Mouse (Mus musculus): ENCODE results near the gene Sall4. TPM values are rescaled to one million over a fixed set of nuclear protein-coding genes. Genes with fewer than 3 reads are reported as not detected.
"Not testable (repeated sequence)": the region's sequence is repeated elsewhere in the genome, so short reads cannot be mapped to it uniquely, and the experiment has no call there.

The Sall4 gene
- total RNA-seq, 2 experiments from 2014 or later, result 0.13 to 0.23 TPM

DNA sequence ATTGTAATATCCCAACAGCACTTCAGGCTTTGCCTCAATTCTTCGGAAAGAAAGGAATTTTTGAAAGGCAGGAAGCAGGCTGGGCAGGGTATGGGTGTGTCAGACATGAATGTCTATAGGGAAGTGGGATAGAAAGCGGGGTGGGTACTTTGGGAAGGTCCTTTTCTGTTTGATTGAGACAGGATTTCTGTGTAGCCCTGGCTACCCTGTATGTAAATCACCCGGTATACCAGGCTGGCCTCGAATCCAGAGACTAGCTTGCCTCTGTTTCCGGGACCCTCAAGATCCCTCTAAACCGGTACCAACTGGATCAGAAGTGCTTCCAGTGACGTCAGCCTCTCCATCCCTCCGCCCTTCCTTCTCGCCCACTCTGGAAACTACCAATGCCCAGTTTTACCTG, 6.6 kb downstream of the Sall4 start:
- no peak for DNase-seq (ENCODE audit: low spot score in 2 of 2)

DNA sequence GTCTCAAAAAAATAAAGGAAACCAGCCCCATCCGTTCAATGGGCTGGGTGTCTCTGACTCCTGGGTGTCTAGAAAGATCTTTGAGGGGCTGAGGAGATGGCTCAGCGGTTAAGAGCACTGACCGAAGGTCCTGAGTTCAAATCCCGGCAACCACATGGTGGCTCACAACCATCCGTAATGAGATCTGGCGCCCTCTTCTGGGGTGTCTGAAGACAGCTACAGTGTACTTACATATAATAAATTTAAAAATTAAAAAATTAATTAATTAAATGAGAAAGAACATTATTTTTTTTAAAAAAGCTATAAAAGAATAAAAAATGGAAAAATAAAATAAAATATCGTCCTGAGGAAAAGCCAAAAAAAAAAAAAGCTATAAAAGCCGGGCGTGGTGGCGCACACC, 23.3 kb downstream of the Sall4 start:
- DNase-seq (ENCODE audit: low spot score in 2 of 2), result not testable (repeated sequence)

DNA sequence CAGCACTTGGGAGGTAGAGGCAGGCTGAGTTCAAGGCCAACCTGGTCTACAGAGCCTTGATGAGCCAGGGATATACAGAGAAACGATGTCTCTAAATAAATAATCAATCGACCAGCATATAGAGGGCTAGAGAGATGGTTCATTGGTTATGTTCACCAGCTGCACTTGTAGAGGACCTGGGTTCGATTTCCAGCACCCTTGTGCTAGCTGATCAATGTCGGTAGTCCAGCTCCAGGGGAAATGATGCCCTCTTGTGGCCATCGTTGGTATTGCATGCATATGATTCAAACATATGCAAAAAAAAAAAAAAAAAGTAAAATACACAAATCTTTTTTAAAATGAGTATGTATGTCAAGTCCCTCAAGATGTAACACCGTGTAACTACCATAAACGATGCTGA, 25.1 kb downstream of the Sall4 start:
- peak; percentile 65 to 73 for DNase-seq (ENCODE audit: low spot score in 2 of 2)

DNA sequence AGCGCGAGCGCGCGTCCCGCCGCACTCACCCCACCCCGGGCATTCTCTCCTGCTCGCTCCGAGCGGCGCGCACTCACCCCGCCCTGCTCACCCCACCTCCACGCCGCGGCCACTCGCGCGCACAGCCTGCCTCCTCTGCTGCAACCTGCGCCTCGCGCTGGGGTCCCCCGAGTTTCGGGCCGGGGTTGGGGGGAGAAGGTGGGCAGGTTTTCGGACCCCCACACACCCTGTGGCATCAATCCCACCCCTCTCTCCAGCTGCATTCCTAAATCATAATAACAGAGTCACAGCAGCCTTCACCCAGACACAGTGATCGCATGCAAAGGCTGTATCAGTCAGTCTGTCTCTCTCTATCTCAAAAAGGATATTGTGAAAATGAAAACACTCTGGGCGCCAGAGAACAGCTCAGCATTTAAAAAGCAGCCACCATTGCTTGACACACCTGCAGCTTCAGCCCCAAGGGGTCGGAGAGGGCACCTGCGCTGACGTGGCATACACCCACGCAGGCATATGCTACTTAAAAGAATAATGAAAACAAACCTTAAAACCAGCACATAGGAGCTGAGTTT, 25.6 kb downstream of the Sall4 start, which contains the start of gene Atp9a:
Gene Atp9a (minus strand): TSS at position 351 of the 569 bp plus-strand sequence.
- peak; percentile 72 to 81 for DNase-seq (ENCODE audit: low spot score in 2 of 2)

DNA sequence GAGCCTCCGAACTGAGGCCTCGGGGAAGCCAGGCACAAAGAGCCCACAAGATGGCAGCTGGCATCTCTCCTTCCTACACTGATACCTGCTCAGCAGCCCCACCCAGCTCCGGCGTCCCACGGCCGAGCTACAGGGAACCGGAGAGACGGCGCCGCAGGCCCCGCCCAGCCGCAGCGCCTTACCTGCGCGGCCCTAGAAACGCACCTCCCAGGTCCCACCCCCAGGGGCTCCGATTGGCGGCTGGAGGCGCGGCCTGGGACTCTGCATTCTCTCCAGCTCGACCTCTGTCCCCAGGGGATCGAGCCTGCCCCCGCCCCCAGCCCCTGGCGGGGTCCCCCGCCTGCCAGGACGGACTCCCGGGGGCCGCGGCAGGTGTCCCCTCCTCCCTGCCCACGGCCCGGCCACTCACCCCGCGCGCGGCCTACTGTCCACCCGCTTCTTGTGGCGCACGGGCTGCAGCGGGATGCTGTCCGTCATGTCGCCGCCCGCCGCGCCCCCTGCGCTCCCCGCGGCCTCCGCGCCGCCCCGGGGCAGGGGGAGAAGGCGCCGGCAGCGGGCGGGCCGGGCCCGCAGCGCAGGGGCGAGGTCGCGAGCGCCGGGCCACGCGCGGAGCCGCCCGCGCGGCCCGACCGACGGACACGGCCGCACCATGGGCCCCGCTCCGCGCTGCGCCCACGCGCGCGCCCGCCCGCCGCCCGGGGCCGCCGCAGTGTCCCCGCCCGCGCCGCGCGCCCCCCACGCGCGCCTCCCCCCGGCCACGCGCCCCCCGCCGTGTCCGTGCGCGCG, 26.3 kb downstream of the Sall4 start:
- DNase-seq (ENCODE audit: low spot score in 2 of 2), result peak; percentile 63 to 69

DNA sequence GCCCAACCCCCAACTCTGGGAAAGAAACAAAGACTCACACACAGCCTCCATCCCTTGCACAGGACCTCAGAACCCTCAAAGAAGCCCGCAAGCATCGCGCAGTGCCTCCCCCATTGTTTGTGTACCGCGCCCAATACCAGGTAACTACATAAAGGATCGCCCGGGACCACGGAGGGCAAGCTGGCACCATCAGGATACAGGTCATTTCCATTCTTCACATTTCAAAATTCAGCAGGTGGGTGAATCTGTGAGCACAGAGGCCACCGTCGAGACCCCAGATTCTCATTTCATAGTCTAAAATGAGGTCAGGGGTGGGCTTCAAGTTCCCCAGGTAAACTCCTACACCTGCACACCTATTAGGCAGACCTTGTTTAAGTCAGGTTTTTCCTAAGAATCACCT, 27.2 kb downstream of the Sall4 start:
- no peak for DNase-seq (ENCODE audit: low spot score in 2 of 2)

DNA sequence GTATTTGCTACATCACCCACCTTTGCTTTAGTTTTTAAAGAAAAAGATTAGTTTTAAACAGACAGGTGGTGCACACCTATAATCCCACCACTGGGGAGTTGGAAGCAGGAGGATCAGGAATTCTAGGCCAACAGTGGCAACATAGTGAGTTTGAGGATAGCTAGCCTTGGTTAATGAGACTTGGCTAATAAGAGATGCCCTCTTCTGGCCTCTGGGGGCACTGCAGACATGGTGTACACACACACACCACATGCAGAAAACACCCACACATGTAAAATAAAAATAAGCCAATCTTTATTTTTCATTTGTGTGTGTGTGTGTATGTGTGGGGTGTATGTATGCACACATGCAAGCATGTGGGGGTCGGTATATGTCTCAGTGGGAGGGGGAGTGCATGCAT, 28.9 kb downstream of the Sall4 start:
- no peak for DNase-seq (ENCODE audit: low spot score in 2 of 2)

DNA sequence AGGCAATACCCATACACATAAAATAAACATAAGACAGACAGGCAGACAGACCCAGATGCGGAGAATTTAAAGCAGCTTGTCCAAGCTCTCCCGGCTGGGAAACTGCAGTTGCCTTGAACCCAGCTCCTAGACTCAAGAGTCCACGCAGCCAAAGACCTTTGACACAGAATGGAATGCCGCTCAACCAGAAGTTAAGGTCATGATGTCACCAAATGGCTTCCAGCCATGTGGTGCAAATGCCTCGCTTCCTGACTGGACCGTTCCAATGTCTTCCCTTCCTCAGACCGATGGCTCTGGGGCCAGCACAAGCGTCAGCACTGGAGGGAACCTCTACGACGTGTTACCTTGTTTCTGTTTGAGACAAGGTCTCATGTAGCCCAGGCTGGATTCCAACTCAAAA, 29.9 kb downstream of the Sall4 start:
- no peak for DNase-seq (ENCODE audit: low spot score in 2 of 2)

DNA sequence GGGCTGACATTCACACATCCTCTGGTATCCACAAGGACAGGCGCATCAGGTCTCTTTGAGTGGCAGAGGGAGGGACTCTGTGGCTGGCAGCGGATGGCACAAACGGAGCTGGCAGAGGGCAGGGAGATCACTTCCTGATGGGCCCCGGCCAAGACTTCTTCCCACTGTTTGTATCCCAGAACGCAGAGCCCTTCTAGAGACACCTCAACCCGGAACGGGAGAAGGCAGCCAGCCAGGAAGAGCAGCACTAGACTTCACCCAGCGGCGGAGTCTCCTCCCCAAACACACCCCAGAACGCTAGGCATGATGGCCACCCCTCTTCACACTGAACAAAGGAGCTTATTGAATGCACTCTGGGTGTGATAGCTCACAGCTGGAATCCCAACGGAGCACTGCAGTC, 33.7 kb downstream of the Sall4 start:
- DNase-seq (ENCODE audit: low spot score in 2 of 2), result peak; percentile 31 to 37

DNA sequence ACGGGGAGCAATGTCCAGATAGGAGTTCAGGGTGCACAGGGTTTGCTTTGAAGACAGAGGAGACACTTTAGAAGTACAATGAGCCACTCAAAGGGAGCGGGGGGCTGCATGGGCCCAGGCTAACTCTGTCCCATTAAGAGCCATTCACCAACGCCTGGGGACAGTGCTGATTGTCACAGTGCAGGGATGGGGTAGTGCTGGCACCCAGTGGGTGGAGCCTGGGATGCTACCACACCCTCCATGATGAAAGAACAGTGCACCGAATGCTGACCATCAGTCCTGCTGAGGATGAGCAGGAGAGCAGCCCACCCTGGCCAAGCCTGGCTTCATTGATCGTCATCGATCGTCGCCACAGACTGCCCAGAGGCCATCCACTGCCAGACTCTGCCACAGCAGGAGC, 36.5 kb downstream of the Sall4 start:
- no peak for DNase-seq (ENCODE audit: low spot score in 2 of 2)

DNA sequence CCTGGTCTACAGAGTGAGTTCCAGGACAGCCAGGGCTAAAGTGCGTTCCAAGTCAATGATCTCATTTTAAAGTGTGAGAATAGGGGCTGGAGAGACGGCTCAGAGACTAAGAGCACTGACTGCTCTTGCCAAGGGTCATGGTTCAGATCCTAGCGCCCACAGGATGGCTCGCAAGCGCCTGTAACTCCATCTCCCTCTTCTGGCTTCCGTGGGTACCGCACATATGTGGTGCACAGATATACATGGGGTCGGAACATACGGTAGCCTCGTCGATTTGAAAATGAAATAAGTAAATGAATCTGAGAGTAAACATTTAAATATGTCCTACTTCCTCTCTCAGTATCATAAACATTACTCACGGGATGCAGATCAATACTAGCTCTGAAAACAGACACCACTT, 38.0 kb downstream of the Sall4 start:
- DNase-seq (ENCODE audit: low spot score in 2 of 2), result no peak

DNA sequence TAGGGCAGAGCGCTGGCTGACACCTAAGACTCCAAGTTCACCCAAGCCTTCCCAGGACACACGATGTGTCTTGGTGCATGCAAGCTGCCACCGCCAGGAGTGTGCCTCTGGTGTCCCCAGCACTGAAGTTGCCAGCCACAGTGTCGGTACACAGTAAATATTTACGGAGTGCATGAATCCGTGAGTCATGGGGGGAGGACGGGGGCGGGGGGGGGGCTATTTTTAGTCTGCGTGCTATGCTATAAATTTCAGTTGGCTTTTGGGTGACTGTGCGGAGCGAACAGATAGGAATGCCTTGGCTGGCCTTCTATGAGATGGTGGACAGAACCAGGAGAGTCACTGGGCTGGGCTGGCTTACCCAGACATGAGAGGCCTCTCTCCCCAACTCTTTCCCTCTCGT, 39.7 kb downstream of the Sall4 start:
- DNase-seq (ENCODE audit: low spot score in 2 of 2), result no peak

DNA sequence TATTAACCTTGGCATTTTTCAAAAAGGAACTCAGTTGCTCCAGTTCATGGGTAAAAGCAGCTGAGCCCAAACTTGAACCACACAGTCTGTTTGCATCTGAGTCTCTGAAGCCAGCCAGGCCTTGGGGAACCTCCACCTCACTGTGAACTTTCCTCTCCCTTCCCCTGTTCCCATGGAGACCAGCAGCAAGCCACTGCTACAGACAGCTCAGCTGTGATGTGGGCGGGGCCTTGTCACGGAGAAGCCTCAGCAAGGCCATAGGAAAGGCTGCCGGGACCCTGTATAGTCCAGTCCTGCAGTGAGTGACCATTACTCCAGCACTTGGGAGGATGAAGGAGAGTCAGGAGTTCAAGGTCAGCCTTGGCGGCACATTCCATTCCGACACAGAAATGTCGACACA, 41.7 kb downstream of the Sall4 start:
- no peak for DNase-seq (ENCODE audit: low spot score in 2 of 2)

DNA sequence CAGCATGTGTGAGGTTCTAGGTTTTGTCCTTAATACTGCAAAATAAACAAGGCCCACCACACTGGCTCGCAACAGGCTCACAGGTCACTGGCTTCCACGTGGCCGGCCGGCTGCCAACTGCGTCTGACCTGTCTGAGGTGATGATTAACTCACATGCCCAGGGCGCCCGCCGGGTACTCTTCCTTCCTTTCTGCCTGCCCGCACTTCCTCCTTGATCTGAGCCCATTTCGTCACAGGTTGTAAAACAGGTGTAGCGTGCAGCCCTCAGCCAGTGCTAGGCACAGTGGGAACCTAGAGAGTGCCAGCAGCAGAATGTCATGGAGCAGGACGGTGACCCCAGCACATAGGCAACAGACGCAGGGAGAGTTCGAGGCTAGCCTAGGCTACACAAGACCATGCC, 46.4 kb downstream of the Sall4 start:
- DNase-seq (ENCODE audit: low spot score in 2 of 2), result no peak

DNA sequence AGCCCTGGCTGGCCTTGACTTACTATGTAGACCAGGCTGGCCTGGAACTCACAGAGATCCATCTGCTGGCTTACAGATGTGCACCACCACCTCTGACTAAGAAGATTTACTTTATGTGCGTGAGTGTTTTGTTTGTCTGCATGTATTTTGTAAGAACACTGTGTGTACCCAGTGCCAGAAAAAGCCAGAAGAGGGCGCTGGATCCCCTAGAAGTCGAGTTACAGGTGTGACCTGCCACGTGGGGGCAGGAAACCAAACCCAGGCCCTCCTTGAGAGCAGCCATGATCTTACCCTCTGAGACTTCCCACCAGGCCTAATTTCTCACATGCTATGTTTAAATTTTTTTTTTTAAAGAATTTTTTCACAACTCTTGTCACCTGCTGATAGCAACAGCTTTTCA, 48.0 kb downstream of the Sall4 start:
- no peak for DNase-seq (ENCODE audit: low spot score in 2 of 2)

DNA sequence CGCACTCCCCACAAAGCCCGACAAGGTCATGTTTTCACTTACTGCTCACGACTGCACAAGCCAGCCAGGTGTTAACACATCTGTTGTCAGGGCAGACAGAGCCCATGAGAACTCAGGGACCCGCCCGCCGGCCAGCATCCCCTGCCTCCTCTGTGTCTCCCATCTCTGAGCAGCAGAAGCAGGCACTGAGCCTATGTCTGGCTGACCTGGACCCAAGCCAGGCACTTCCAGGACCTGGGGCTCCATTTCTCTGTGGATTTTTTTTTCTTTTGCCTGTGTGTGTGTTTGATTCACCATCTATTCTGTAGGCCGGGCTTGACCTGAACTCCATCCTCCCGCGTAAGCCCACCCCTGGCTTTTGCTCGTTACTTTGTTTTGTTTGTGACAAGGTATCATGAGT, 49.0 kb downstream of the Sall4 start:
- no peak for DNase-seq (ENCODE audit: low spot score in 2 of 2)

DNA sequence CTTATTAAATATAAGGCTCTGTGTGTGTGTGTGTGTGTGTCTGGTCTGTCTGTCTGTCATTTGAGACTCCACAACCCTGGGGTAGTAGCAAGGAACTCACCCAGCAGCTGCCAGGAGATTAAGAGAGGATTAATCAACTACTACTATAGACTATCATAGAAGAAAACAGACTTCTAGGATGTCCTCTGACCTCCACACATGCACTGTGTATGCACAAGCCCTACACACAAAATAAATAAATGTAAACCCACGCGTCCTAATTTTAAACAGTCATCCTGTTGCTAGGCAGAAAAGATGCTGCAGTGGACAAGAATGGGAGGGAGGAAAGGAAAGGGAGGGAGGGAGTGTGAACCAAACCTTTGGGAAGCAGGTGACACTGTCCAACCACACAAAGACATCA, 49.5 kb downstream of the Sall4 start:
- DNase-seq (ENCODE audit: low spot score in 2 of 2), result no peak

DNA sequence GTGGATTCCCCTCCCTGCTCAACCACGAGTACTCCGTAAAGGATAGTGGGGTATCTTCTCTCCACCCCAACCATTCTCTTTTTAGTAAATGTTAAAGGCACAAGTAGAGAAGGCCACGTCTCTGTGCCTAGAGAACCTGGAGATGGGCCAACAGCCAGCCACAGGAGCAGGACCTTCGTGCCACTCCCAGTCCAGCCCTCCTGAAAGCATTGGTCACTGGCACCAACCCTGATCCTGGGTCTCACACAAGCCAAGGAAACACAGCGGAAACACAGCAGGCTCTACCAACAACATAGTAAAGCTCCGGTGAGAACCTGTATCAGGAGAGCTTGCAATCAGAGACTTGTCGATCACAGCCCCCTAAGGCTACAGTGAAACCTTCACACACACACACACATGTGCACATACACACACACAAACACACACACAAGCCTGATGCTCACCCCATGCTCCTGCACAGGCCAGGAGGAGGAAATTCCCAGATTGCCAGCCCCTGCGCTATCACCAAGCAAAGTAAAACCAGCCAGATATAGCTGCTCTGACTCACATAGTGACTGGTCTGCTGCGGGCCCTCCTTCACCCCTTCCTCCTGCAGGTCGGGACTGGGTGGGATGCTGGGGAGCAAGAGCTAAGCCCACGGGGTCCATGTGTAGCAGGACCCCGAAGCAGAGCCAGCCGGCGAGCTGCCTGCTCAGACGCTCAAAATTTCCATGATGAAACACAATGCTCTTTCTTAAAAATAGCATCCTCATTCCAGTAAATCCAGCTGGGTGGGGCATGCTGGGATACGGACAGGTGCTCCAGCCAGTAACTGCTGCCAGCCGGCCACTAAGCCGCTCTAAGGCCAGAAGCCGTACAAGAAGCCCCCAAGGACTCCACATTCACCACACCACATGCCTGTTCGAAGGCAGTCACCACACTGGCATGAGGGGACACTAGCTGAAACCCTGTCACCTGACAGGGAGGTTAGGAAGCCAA, 55.3 kb downstream of the Sall4 start:
- DNase-seq (ENCODE audit: low spot score in 2 of 2), result no peak

DNA sequence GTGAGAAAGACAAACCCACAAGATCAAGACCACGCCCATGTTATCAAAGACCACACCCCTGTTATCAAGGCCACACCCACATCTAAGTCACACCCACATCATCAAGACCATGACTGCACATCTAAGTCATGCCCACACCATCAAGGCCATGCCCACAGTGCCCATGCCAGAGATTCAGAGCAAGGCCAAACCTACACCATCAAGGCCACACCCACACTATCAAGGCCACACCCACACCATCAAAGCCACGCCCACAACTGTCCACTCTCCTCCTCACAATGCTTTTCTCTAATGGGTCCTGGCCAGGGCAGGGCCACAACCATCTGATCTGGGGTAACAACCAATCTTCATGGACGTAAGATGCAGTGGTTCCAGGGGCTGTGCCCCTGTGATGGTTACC, 56.8 kb downstream of the Sall4 start:
- DNase-seq (ENCODE audit: low spot score in 2 of 2), result no peak

DNA sequence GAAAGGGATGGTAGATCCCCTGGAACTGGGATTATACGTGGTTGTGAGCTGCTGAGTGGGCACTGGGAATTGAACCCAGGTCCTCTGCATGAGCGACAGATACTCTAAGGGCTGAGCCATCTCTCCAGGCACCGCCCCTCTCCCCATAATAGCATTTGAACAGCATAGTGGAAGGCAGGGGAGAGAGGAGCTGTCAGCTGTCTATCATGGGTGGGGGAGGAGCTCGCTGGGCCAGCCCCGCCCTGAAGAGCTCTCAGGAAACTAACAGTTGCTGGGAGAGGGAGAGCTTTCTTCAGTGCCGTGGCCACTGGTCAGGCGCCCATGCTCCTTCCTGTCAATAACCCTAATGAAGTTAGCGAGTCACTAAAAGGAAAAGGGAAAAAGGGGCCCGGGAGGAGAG, 60.0 kb downstream of the Sall4 start:
- no peak for DNase-seq (ENCODE audit: low spot score in 2 of 2)

DNA sequence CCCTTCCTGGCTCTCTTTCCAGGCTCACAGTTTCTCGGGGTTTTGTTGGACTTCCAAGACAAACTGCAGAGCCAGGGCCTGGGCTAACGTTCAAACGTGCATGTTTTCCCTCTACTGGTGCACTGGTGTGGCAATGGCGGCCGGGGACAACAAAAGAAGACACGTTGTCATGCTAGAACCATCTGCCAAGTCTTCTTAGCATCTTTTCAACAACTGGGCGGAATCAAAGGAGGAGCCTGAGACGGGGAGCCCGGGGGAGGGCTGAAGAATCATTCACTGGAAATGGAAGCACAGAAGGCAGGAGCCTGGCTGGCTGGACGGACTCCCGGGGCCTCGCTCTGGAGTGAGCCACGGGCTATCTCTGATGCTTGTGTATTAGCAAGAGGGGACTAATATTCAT, 65.5 kb downstream of the Sall4 start:
- DNase-seq (ENCODE audit: low spot score in 2 of 2), result peak; percentile 40 to 47
